Mouse (Mus musculus): ENCODE data around the gene Fez2. TPM values are rescaled to one million over a fixed set of nuclear protein-coding genes. Genes with fewer than 3 reads are reported as not detected.

Gene Fez2
- polyA plus RNA-seq, 1 experiment, result 14.9 TPM

- 94% methylated on average over 9 of the region's 9 CpGs for WGBS
- DNase-seq, result no peak
- Histone ChIP-seq H3K27ac (ENCODE audit: control insufficient read depth, insufficient read depth, low read length) (no peak overlapping the region), H3K27me3 (ENCODE audit: control insufficient read depth, insufficient read depth, low read length) (no peaks in the 10 kb centered on the region), H3K4me1 (replicated peaks; ENCODE audit: control insufficient read depth, insufficient read depth, low read length) (peaks cover 9% of the 10 kb centered on the region), H3K36me3 (ENCODE audit: control insufficient read depth, insufficient read depth, low read length) (peaks cover 7% of the 10 kb centered on the region), H3K4me3 (ENCODE audit: control insufficient read depth, insufficient read depth, low read length) (no peak overlapping the region)
- no peak for TF ChIP-seq CTCF (IDR thresholded peaks at IDR 0.05; ENCODE audit: borderline replicate concordance, control insufficient read depth, extremely low read depth, insufficient read depth, low read length, poor library complexity)
- no peak for TF ChIP-seq POLR2A (IDR thresholded peaks at IDR 0.05; ENCODE audit: control insufficient read depth, extremely low read depth, insufficient read depth, low read length, poor library complexity)
Measured at GRCm38 (mm10) chr17:78403804-78404203, 14.1 kb downstream of the Fez2 start.

- Histone ChIP-seq H3K27ac (ENCODE audit: control insufficient read depth, insufficient read depth, low read length) (no peak overlapping the region), H3K4me3 (ENCODE audit: control insufficient read depth, insufficient read depth, low read length) (no peak overlapping the region), H3K4me1 (replicated peaks; ENCODE audit: control insufficient read depth, insufficient read depth, low read length) (peaks cover 9% of the 10 kb centered on the region), H3K36me3 (ENCODE audit: control insufficient read depth, insufficient read depth, low read length) (peaks cover 7% of the 10 kb centered on the region), H3K27me3 (ENCODE audit: control insufficient read depth, insufficient read depth, low read length) (no peaks in the 10 kb centered on the region)
- no peak for TF ChIP-seq CTCF (IDR thresholded peaks at IDR 0.05; ENCODE audit: borderline replicate concordance, control insufficient read depth, extremely low read depth, insufficient read depth, low read length, poor library complexity)
- TF ChIP-seq POLR2A (IDR thresholded peaks at IDR 0.05; ENCODE audit: control insufficient read depth, extremely low read depth, insufficient read depth, low read length, poor library complexity), result no peak
- WGBS, result 93% methylated on average over 4 of the region's 4 CpGs
- no peak for DNase-seq
Measured at GRCm38 (mm10) chr17:78403229-78403628, 14.7 kb downstream of the Fez2 start.

GRCm38 (mm10) chr17:78402174-78402573 is 15.8 kb downstream of the Fez2 start:
- 96% methylated on average over 6 of the region's 6 CpGs for whole genome bisulfite sequencing
- Histone ChIP-seq H3K4me3 (ENCODE audit: control insufficient read depth, insufficient read depth, low read length) (no peak overlapping the region), H3K36me3 (ENCODE audit: control insufficient read depth, insufficient read depth, low read length) (peaks cover 7% of the 10 kb centered on the region), H3K27me3 (ENCODE audit: control insufficient read depth, insufficient read depth, low read length) (no peaks in the 10 kb centered on the region), H3K27ac (ENCODE audit: control insufficient read depth, insufficient read depth, low read length) (no peak overlapping the region), H3K4me1 (replicated peaks; ENCODE audit: control insufficient read depth, insufficient read depth, low read length) (peaks cover 9% of the 10 kb centered on the region)
- TF ChIP-seq CTCF (IDR thresholded peaks at IDR 0.05; ENCODE audit: borderline replicate concordance, control insufficient read depth, extremely low read depth, insufficient read depth, low read length, poor library complexity), result no peak
- no peak for TF ChIP-seq POLR2A (IDR thresholded peaks at IDR 0.05; ENCODE audit: control insufficient read depth, extremely low read depth, insufficient read depth, low read length, poor library complexity)
- DNase-seq, result no peak

- Histone ChIP-seq H3K4me1 (replicated peaks; ENCODE audit: control insufficient read depth, insufficient read depth, low read length) (peaks cover 9% of the 10 kb centered on the region), H3K27me3 (ENCODE audit: control insufficient read depth, insufficient read depth, low read length) (no peaks in the 10 kb centered on the region), H3K27ac (ENCODE audit: control insufficient read depth, insufficient read depth, low read length) (no peak overlapping the region), H3K4me3 (ENCODE audit: control insufficient read depth, insufficient read depth, low read length) (no peak overlapping the region), H3K36me3 (ENCODE audit: control insufficient read depth, insufficient read depth, low read length) (peaks cover 7% of the 10 kb centered on the region)
- TF ChIP-seq CTCF (IDR thresholded peaks at IDR 0.05; ENCODE audit: borderline replicate concordance, control insufficient read depth, extremely low read depth, insufficient read depth, low read length, poor library complexity) (no peak), POLR2A (IDR thresholded peaks at IDR 0.05; ENCODE audit: control insufficient read depth, extremely low read depth, insufficient read depth, low read length, poor library complexity) (no peak)
- WGBS, result 89% methylated on average over 4 of the region's 4 CpGs
- DNase-seq, result no peak
Measured at GRCm38 (mm10) chr17:78401713-78402112, 16.2 kb downstream of the Fez2 start.

- Histone ChIP-seq H3K4me1 (replicated peaks; ENCODE audit: control insufficient read depth, insufficient read depth, low read length) (peaks cover 9% of the 10 kb centered on the region), H3K27me3 (ENCODE audit: control insufficient read depth, insufficient read depth, low read length) (no peaks in the 10 kb centered on the region), H3K36me3 (ENCODE audit: control insufficient read depth, insufficient read depth, low read length) (peaks cover 7% of the 10 kb centered on the region), H3K27ac (ENCODE audit: control insufficient read depth, insufficient read depth, low read length) (no peak overlapping the region), H3K4me3 (ENCODE audit: control insufficient read depth, insufficient read depth, low read length) (no peak overlapping the region)
- TF ChIP-seq POLR2A (IDR thresholded peaks at IDR 0.05; ENCODE audit: control insufficient read depth, extremely low read depth, insufficient read depth, low read length, poor library complexity) (no peak), CTCF (IDR thresholded peaks at IDR 0.05; ENCODE audit: borderline replicate concordance, control insufficient read depth, extremely low read depth, insufficient read depth, low read length, poor library complexity) (no peak)
- no peak for DNase-seq
- 94% methylated on average over 6 of the region's 6 CpGs for WGBS
Measured at GRCm38 (mm10) chr17:78401311-78401710, 16.6 kb downstream of the Fez2 start.

GRCm38 (mm10) chr17:78400130-78400840 is 17.7 kb downstream of the Fez2 start:
- peaks cover 9% of the 10 kb centered on the region for H3K4me1 ChIP-seq (replicated peaks; ENCODE audit: control insufficient read depth, insufficient read depth, low read length)
- TF ChIP-seq CTCF (IDR thresholded peaks at IDR 0.05; ENCODE audit: borderline replicate concordance, control insufficient read depth, extremely low read depth, insufficient read depth, low read length, poor library complexity), result no peak
- TF ChIP-seq POLR2A (IDR thresholded peaks at IDR 0.05; ENCODE audit: control insufficient read depth, extremely low read depth, insufficient read depth, low read length, poor library complexity), result no peak
- no peaks in the 10 kb centered on the region for H3K27me3 ChIP-seq (ENCODE audit: control insufficient read depth, insufficient read depth, low read length)
- peak overlapping the region; percentile 91 for H3K27ac ChIP-seq (ENCODE audit: control insufficient read depth, insufficient read depth, low read length)
- WGBS, result 44% methylated on average over 12 of the region's 12 CpGs
- H3K36me3 ChIP-seq (ENCODE audit: control insufficient read depth, insufficient read depth, low read length), result peaks cover 7% of the 10 kb centered on the region
- peak overlapping the region; percentile 40 for H3K4me3 ChIP-seq (ENCODE audit: control insufficient read depth, insufficient read depth, low read length)
- peak; percentile 51 for DNase-seq

Measured in thymus, adult 2 months (tissue).